Mouse (Mus musculus) lung, postnatal 36 days (tissue): ENCODE results near the gene Ndnf.

Experiments
- DNase-seq: peaks from one replicate; pipeline ENCODE4 v3.0.0; 2022; ENCODE audit warnings: mixed read lengths

Gene Ndnf

GRCm38 (mm10) chr6:65671451-65671850, at the start of gene Ndnf:
Gene Ndnf (plus strand): TSS chr6:65671590.
- peak; percentile 78 for DNase-seq

GRCm38 (mm10) chr6:65623016-65623715, 48.2 kb upstream of the Ndnf start:
- DNase-seq = peak; percentile 58

GRCm38 (mm10) chr6:65630578-65630977, 40.8 kb upstream of the Ndnf start:
- DNase-seq = no peak

- no peak for DNase-seq
Measured at GRCm38 (mm10) chr6:65632184-65632583, 39.2 kb upstream of the Ndnf start.

- DNase-seq = no peak
Measured at GRCm38 (mm10) chr6:65642431-65642830, 29.0 kb upstream of the Ndnf start.

- no peak for DNase-seq
Measured at GRCm38 (mm10) chr6:65644110-65644509, 27.3 kb upstream of the Ndnf start.

GRCm38 (mm10) chr6:65646408-65646807, 25.0 kb upstream of the Ndnf start:
- peak; percentile 5 for DNase-seq

GRCm38 (mm10) chr6:65647731-65648130, 23.7 kb upstream of the Ndnf start:
- peak; percentile 5 for DNase-seq

- no peak for DNase-seq
Measured at GRCm38 (mm10) chr6:65651376-65651775, 20.0 kb upstream of the Ndnf start.

GRCm38 (mm10) chr6:65661272-65661671, 10.1 kb upstream of the Ndnf start:
- DNase-seq = no peak

GRCm38 (mm10) chr6:65662050-65662449, 9.3 kb upstream of the Ndnf start:
- DNase-seq = no peak

- no peak for DNase-seq
Measured at GRCm38 (mm10) chr6:65663990-65664389, 7.4 kb upstream of the Ndnf start.

GRCm38 (mm10) chr6:65666295-65666694, 5.1 kb upstream of the Ndnf start:
- DNase-seq = no peak

GRCm38 (mm10) chr6:65669971-65670370, 1.4 kb upstream of the Ndnf start:
- no peak for DNase-seq

- no peak for DNase-seq
Measured at GRCm38 (mm10) chr6:65670981-65671411, 394 bp upstream of the Ndnf start.

GRCm38 (mm10) chr6:65672131-65673031, 991 bp downstream of the Ndnf start:
- DNase-seq = peak; percentile 23

GRCm38 (mm10) chr6:65693938-65694337, 22.5 kb downstream of the Ndnf start:
- no peak for DNase-seq

- DNase-seq = no peak
Measured at GRCm38 (mm10) chr6:65720676-65721075, 49.3 kb downstream of the Ndnf start.

- no peak for DNase-seq
Measured at GRCm38 (mm10) chr6:65725677-65726076, 54.3 kb downstream of the Ndnf start.

GRCm38 (mm10) chr6:65728261-65728660, 56.9 kb downstream of the Ndnf start:
- no peak for DNase-seq

GRCm38 (mm10) chr6:65739442-65739841, 68.1 kb downstream of the Ndnf start:
- no peak for DNase-seq

- no peak for DNase-seq
Measured at GRCm38 (mm10) chr6:65743144-65743870, 71.9 kb downstream of the Ndnf start.

GRCm38 (mm10) chr6:65743871-65744202, 72.4 kb downstream of the Ndnf start:
- DNase-seq = no peak
